ENCODE assay signal across 8 mouse cellular contexts in genomic region chr8:125619336-125619906, GRCm38 (mm10). TPM values are rescaled to one million over a fixed set of nuclear protein-coding genes. Genes with fewer than 3 reads are reported as not detected.
A peak's percentile ranks its signal among the peaks of the same experiment; 100 is the strongest.
DNase-seq lines count a peak whose midpoint lies in the region; ATAC-seq and TF ChIP-seq lines count a peak whose summit lies in the region.

No protein-coding gene starts in this region.

- peak; percentile 21; the same call in 1 of the 2 replicates for TF ChIP-seq CTCF in forebrain, postnatal 0 days (IDR thresholded peaks at IDR 0.05; ENCODE audit: low read depth)
- no peak for TF ChIP-seq CTCF in lung, adult 2 months (IDR thresholded peaks at IDR 0.05; ENCODE audit: insufficient read depth, low read length)

- H3K4me3 ChIP-seq in forebrain, postnatal 0 days (ENCODE audit: low read depth, low read length), result no peak overlapping the region
- no peak overlapping the region for H3K4me3 ChIP-seq in forebrain, embryonic 16.5 days (replicated peaks; ENCODE audit: low read length)
- H3K4me3 ChIP-seq in hindbrain, embryonic 13.5 days, result no peak overlapping the region
- H3K4me3 ChIP-seq in lung, adult 2 months (replicated peaks; ENCODE audit: extremely low read depth, low read depth, low read length), result no peak overlapping the region
- H3K4me3 ChIP-seq in neural tube, embryonic 15.5 days (replicated peaks), result no peak overlapping the region

- no peaks in the 10 kb centered on the region for H3K36me3 ChIP-seq in forebrain, postnatal 0 days (ENCODE audit: insufficient read depth)
- no peaks in the 10 kb centered on the region for H3K36me3 ChIP-seq in forebrain, embryonic 16.5 days (ENCODE audit: control insufficient read depth, insufficient read depth)
- no peaks in the 10 kb centered on the region for H3K36me3 ChIP-seq in hindbrain, embryonic 13.5 days
- H3K36me3 ChIP-seq in neural tube, embryonic 15.5 days, result no peaks in the 10 kb centered on the region

- DNase-seq in forebrain, postnatal 0 days, result peak; percentile 18
- peak; percentile 81 for DNase-seq in R1 (ENCODE audit: low read depth, low spot score)
- DNase-seq in lung, adult 2 months, result peak; percentile 35
- peak; percentile 58 to 66 for DNase-seq in urinary bladder, postnatal 36 days (ENCODE audit: low spot score in 2 of 2)

- H3K4me1 ChIP-seq in forebrain, postnatal 0 days (ENCODE audit: insufficient read depth), result no peaks in the 10 kb centered on the region
- H3K4me1 ChIP-seq in forebrain, embryonic 16.5 days (replicated peaks; ENCODE audit: control insufficient read depth, insufficient read depth, low read length), result peaks cover 2% of the 10 kb centered on the region; the same call in 1 of the 2 replicates
- peaks cover 37% of the 10 kb centered on the region for H3K4me1 ChIP-seq in hindbrain, embryonic 13.5 days (replicated peaks)
- H3K4me1 ChIP-seq in lung, adult 2 months (ENCODE audit: control insufficient read depth, insufficient read depth, low read length), result 0 out of 2 replicates have a peak, but pooled peaks cover 3% of the 10 kb centered on the region
- peaks cover 9% of the 10 kb centered on the region for H3K4me1 ChIP-seq in neural tube, embryonic 15.5 days

- TF ChIP-seq POLR2A in lung, adult 2 months (IDR thresholded peaks at IDR 0.05; ENCODE audit: borderline replicate concordance, extremely low read depth, low read depth, low read length), result no peak

- H3K27ac ChIP-seq in forebrain, postnatal 0 days (ENCODE audit: low read depth, low read length), result no peak overlapping the region
- no peak overlapping the region for H3K27ac ChIP-seq in forebrain, embryonic 16.5 days (ENCODE audit: low read length)
- H3K27ac ChIP-seq in hindbrain, embryonic 13.5 days, result peak overlapping the region; percentile 40
- peak overlapping the region; percentile 20 for H3K27ac ChIP-seq in neural tube, embryonic 15.5 days (replicated peaks)

- 29% methylated on average over 12 of the region's 12 CpGs for WGBS in forebrain, postnatal 0 days
- 33% methylated on average over 12 of the region's 12 CpGs for WGBS in forebrain, embryonic 16.5 days
- 42% methylated on average over 12 of the region's 12 CpGs for WGBS in hindbrain, embryonic 13.5 days
- 48% methylated on average over 12 of the region's 12 CpGs for WGBS in lung, adult 2 months
- WGBS in neural tube, embryonic 15.5 days, result 40% methylated on average over 12 of the region's 12 CpGs

- ATAC-seq in forebrain, postnatal 0 days, result peak; percentile 50
- no peak for ATAC-seq in forebrain, embryonic 16.5 days
- peak; percentile 83 for ATAC-seq in common myeloid progenitor, adult 5-6 weeks (replicated peaks; ENCODE audit: low read depth, poor library complexity, severe bottlenecking)
- 0 out of 2 replicates have a peak, but pooled peaks have one; percentile 52 for ATAC-seq in hindbrain, embryonic 13.5 days (ENCODE audit: low FRiP score)
- no peak for ATAC-seq in neural tube, embryonic 15.5 days (ENCODE audit: low FRiP score)

- H3K27me3 ChIP-seq in forebrain, postnatal 0 days (ENCODE audit: insufficient read depth, low read length), result 0 out of 2 replicates have a peak, but pooled peaks cover 3% of the 10 kb centered on the region
- H3K27me3 ChIP-seq in forebrain, embryonic 16.5 days (replicated peaks; ENCODE audit: control insufficient read depth, insufficient read depth, low read length), result no peaks in the 10 kb centered on the region
- H3K27me3 ChIP-seq in hindbrain, embryonic 13.5 days, result no peaks in the 10 kb centered on the region
- H3K27me3 ChIP-seq in neural tube, embryonic 15.5 days (replicated peaks), result no peaks in the 10 kb centered on the region

- no peak overlapping the region for H3K9ac ChIP-seq in forebrain, postnatal 0 days
- no peak overlapping the region for H3K9ac ChIP-seq in forebrain, embryonic 16.5 days (replicated peaks; ENCODE audit: low read depth, low read length)
- no peak overlapping the region; the same call in 1 of the 2 replicates for H3K9ac ChIP-seq in hindbrain, embryonic 13.5 days
- no peak overlapping the region for H3K9ac ChIP-seq in neural tube, embryonic 15.5 days (replicated peaks)

- no peaks in the 10 kb centered on the region for H3K9me3 ChIP-seq in forebrain, postnatal 0 days (ENCODE audit: low read length)
- no peaks in the 10 kb centered on the region for H3K9me3 ChIP-seq in forebrain, embryonic 16.5 days (ENCODE audit: control insufficient read depth, low read length)
- H3K9me3 ChIP-seq in hindbrain, embryonic 13.5 days, result no peaks in the 10 kb centered on the region
- H3K9me3 ChIP-seq in neural tube, embryonic 15.5 days (replicated peaks), result no peaks in the 10 kb centered on the region

- H3K4me2 ChIP-seq in forebrain, postnatal 0 days (ENCODE audit: low read depth), result no peak overlapping the region
- H3K4me2 ChIP-seq in forebrain, embryonic 16.5 days (ENCODE audit: low read length), result no peak overlapping the region
- H3K4me2 ChIP-seq in hindbrain, embryonic 13.5 days, result no peak overlapping the region
- no peak overlapping the region for H3K4me2 ChIP-seq in neural tube, embryonic 15.5 days

RNA-seq across cellular contexts. Expression of gene Sipa1l2, which starts 49.8 kb away (rescaled TPM):
- 36.7 and 44.3 TPM in 2 replicates for total RNA-seq in forebrain, postnatal 0 days (2014; rRNA removed)
- polyA plus RNA-seq in forebrain, postnatal 0 days (2015; fragmentation: Nextera tagmentation; extraction: Ambion mirVana), result 8.7 and 10.6 TPM in 2 replicates
- polyA plus RNA-seq in forebrain, embryonic 16.5 days (2015; fragmentation: Nextera tagmentation; extraction: Ambion mirVana), result 32.8 and 33.4 TPM in 2 replicates
- total RNA-seq in common myeloid progenitor, adult 5-6 weeks (2017), result 0.53 and 1.1 TPM in 2 replicates
- 24.7 and 26.5 TPM in 2 replicates for polyA plus RNA-seq in hindbrain, embryonic 13.5 days (2015; fragmentation: Nextera tagmentation; extraction: Ambion mirVana)
- 36.3 and 38.6 TPM in 2 replicates for polyA plus RNA-seq in lung, adult 2 months (2012; rRNA removed)
- 16.3 and 16.8 TPM in 2 replicates for polyA plus RNA-seq in neural tube, embryonic 15.5 days (2015; fragmentation: Nextera tagmentation; extraction: Ambion mirVana)

RNA-seq across cellular contexts. Expression of gene Map10, which starts 50.2 kb away (rescaled TPM):
- 11.5 and 13.5 TPM in 2 replicates for total RNA-seq in forebrain, postnatal 0 days (2014; rRNA removed)
- polyA plus RNA-seq in forebrain, postnatal 0 days (2015; fragmentation: Nextera tagmentation; extraction: Ambion mirVana), result 7.3 and 7.6 TPM in 2 replicates
- polyA plus RNA-seq in forebrain, embryonic 16.5 days (2015; fragmentation: Nextera tagmentation; extraction: Ambion mirVana), result 10.7 and 11.7 TPM in 2 replicates
- 3.2 and 3.3 TPM in 2 replicates for total RNA-seq in common myeloid progenitor, adult 5-6 weeks (2017)
- 7.0 and 8.0 TPM in 2 replicates for polyA plus RNA-seq in hindbrain, embryonic 13.5 days (2015; fragmentation: Nextera tagmentation; extraction: Ambion mirVana)
- polyA plus RNA-seq in lung, adult 2 months (2012; rRNA removed), result 2.0 and 2.6 TPM in 2 replicates
- polyA plus RNA-seq in neural tube, embryonic 15.5 days (2015; fragmentation: Nextera tagmentation; extraction: Ambion mirVana), result 6.5 and 6.6 TPM in 2 replicates

Comparison
In these comparisons a context has a peak if more than half of its experiments do, and no peak if none do; other contexts are left out.
1. ATAC-seq: peak in forebrain, postnatal 0 days (single experiment), common myeloid progenitor, adult 5-6 weeks (single experiment) and hindbrain, embryonic 13.5 days (single experiment); none in forebrain, embryonic 16.5 days (single experiment) and neural tube, embryonic 15.5 days (single experiment).
2. DNase-seq: peak in every context shown above with its lines; median percentile 81 in R1; 62 in urinary bladder, postnatal 36 days; 35 in lung, adult 2 months; 18 in forebrain, postnatal 0 days.
3. H3K27ac ChIP-seq: peak in hindbrain, embryonic 13.5 days (single experiment) and neural tube, embryonic 15.5 days (single experiment); none in forebrain, postnatal 0 days (single experiment) and forebrain, embryonic 16.5 days (single experiment).